Mouse (Mus musculus) embryonic facial prominence, embryonic 12.5 days (tissue): Measurements from ENCODE around the gene Hdgfl3. TPM values are rescaled to one million over a fixed set of nuclear protein-coding genes. Genes with fewer than 3 reads are reported as not detected.

ENCODE experiments used
- ATAC-seq: fragments of 200-750 bp; cut with Nextera tagmentation; 2 replicates; pipeline ENCODE4 v1.8.0; 2017; ENCODE audit not compliant: insufficient number of reproducible peaks, insufficient read depth, low FRiP score, low TSS enrichment
- H3K27ac ChIP-seq: fragments of 300-500 bp; sonication (generic); 2 replicates; pipeline ENCODE4 v1.5.1; 2016; ENCODE audit warnings: mild to moderate bottlenecking
- H3K27me3 ChIP-seq: fragments of 300-500 bp; sonication (generic); 2 replicates; pipeline ENCODE4 v1.6.1; 2016; ENCODE audit warnings: mild to moderate bottlenecking, moderate library complexity
- H3K36me3 ChIP-seq: fragments of 300-500 bp; sonication (generic); 2 replicates; pipeline ENCODE4 v1.6.1; 2016; ENCODE audit warnings: mild to moderate bottlenecking
- H3K4me1 ChIP-seq: fragments of 300-500 bp; sonication (generic); 2 replicates; pipeline ENCODE4 v1.6.1; 2016
- H3K4me2 ChIP-seq: fragments of 300-500 bp; sonication (generic); replicated peaks from 2 replicates; pipeline ENCODE4 v1.6.1; 2016; ENCODE audit warnings: mild to moderate bottlenecking, moderate library complexity
- H3K4me3 ChIP-seq: fragments of 300-500 bp; sonication (generic); 2 replicates; pipeline ENCODE4 v1.5.1; 2016; ENCODE audit warnings: mild to moderate bottlenecking
- H3K9ac ChIP-seq: fragments of 300-500 bp; sonication (generic); 2 replicates; pipeline ENCODE4 v1.6.1; 2016; ENCODE audit warnings: mild to moderate bottlenecking, moderate library complexity
- H3K9me3 ChIP-seq: fragments of 300-500 bp; sonication (generic); 2 replicates; pipeline ENCODE4 v1.6.1; 2016; ENCODE audit warnings: mild to moderate bottlenecking, moderate library complexity
- WGBS: fragments of 180-500 bp; shearing (Covaris S2); methylation state at CpG from one replicate; pipeline ENCODE4 v1.1.7; 2016; 5-methylcytosine and 5-hydroxymethylcytosine counted together
- polyA plus RNA-seq: library from polyadenylated mRNA; unstranded; fragments of >200 nt; fragmentation: Nextera tagmentation; extraction: Ambion mirVana; gene quantifications from 2 replicates; pipeline ENCODE4 v1.2.1, GENCODE M21; 2016

Hdgfl3 gene
- polyA plus RNA-seq: 34.7 and 35.7 TPM in 2 replicates

DNA sequence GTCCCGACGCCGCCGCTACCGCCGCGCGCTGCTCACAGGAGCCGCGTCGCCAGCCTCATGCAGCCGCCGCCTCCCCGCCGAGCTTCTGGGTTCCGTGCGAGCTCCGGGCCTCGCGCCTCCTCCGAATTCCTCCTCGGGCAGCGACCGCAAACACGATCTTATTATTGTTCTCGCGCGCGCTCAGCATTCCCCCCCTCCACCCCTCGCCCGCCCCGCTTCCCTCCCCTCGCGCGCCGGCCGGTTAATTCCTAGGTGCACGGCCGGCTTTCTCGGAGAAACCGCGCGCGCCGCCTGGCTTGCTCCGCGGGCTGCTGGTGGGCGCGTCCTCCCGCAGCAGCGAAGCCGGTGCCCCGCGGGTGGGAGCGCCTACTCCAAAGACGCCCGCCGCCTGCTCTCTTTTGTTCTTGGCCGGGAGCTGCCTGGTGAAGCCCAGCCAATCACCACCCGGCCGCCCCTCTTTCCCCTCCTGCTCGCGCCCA lies at the start of gene Hdgfl3:
Gene Hdgfl3, minus strand, starts transcription at position 207 of the 479 bp plus-strand sequence.
- Histone ChIP-seq H3K4me3 (peak within 1 kb of the TSS; percentile 89), H3K27me3 (no peaks in the 10 kb centered on the region), H3K36me3 (no peaks in the 10 kb centered on the region), H3K4me1 (peaks cover 22% of the 10 kb centered on the region; the same call in 1 of the 2 replicates), H3K27ac (peak within 1 kb of the TSS; percentile 95), H3K9me3 (no peaks in the 10 kb centered on the region), H3K4me2 (peak within 1 kb of the TSS; percentile 78), H3K9ac (peak within 1 kb of the TSS; percentile 94)
- peak; percentile 71 for ATAC-seq
- WGBS: under 1% methylated on average over 59 of the region's 63 CpGs

DNA sequence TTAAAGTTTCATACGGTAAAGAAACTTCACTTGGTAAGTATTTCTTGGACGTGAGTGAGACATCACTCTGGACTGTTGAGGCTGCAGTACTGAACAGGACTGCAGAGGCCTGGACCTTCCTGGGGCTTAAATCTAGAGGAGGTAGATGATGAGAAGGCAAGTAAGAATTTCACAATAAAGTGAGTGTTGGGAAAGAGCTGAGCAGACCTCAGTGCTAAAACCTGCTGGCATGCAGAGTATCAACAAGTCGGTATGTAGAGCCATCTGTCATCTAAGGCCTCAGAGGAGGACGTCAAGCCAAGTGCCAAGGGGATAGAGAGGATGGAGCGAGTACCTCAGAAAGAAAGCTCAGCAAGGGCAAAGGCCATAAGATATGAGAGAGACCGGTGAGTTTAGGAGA lies 49.4 kb upstream of the Hdgfl3 start:
- 77% methylated on average over 6 of the region's 6 CpGs for WGBS

DNA sequence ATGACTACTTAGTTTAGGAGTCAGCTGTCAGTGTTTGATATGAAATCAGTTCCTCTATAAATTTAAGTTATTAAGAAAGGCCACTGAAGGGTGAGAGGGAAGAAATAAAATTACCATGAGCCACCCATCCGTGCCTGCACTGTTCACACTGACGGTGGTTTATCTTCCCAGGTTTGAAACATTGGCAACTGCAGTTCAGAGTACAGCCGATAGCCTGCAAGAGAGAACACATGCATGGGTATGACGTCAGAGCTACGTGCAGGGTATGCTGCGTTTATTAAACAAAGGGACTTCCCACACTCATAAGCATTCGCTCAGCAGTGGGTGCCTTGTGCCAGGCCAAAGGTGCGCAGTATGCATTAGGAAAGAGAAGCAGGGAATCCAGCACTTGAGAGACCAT lies 44.0 kb upstream of the Hdgfl3 start:
- no peaks in the 10 kb centered on the region for H3K9me3 ChIP-seq
- no peaks in the 10 kb centered on the region for H3K27me3 ChIP-seq
- H3K9ac ChIP-seq: no peak overlapping the region
- no peak for ATAC-seq
- no peak overlapping the region for H3K4me3 ChIP-seq
- no peak overlapping the region for H3K27ac ChIP-seq
- WGBS: 82% methylated on average over 8 of the region's 8 CpGs
- no peaks in the 10 kb centered on the region for H3K36me3 ChIP-seq
- H3K4me1 ChIP-seq: no peaks in the 10 kb centered on the region
- H3K4me2 ChIP-seq: no peak overlapping the region

More for the DNA sequence above, 49.4 kb upstream of the Hdgfl3 start:
- no peak overlapping the region for H3K4me2 ChIP-seq
- ATAC-seq: no peak
- no peaks in the 10 kb centered on the region for H3K9me3 ChIP-seq
- H3K27me3 ChIP-seq: peaks cover 7% of the 10 kb centered on the region
- H3K4me3 ChIP-seq: no peak overlapping the region
- H3K36me3 ChIP-seq: no peaks in the 10 kb centered on the region
- no peaks in the 10 kb centered on the region for H3K4me1 ChIP-seq
- H3K27ac ChIP-seq: no peak overlapping the region
- no peak overlapping the region for H3K9ac ChIP-seq

DNA sequence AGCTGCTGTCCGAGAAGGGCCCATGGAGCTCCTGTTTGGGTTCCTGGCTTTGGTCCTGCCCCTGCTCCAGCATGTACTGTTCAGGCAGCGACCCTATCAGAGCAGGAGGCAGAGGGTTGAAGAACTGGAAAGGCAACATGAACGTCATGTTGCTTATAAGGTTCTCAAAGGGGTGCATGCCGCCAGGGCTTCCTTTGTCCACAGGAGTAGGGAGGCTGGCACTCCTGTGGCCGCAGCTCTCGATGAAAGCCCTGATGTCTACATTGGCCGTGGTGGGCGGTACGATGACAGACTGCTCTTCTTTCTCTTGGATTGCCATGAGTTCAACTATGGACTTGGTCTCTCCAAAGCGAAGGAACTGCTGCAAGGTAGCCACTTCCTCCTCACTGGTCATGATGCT lies 40.3 kb upstream of the Hdgfl3 start:
- no peak overlapping the region for H3K9ac ChIP-seq
- no peaks in the 10 kb centered on the region for H3K9me3 ChIP-seq
- H3K4me1 ChIP-seq: no peaks in the 10 kb centered on the region
- H3K36me3 ChIP-seq: no peaks in the 10 kb centered on the region
- no peak overlapping the region for H3K4me3 ChIP-seq
- no peak for ATAC-seq
- 0 out of 2 replicates have a peak, but pooled peaks cover 3% of the 10 kb centered on the region for H3K27me3 ChIP-seq
- 92% methylated on average over 10 of the region's 10 CpGs for WGBS
- H3K27ac ChIP-seq: no peak overlapping the region
- H3K4me2 ChIP-seq: no peak overlapping the region

DNA sequence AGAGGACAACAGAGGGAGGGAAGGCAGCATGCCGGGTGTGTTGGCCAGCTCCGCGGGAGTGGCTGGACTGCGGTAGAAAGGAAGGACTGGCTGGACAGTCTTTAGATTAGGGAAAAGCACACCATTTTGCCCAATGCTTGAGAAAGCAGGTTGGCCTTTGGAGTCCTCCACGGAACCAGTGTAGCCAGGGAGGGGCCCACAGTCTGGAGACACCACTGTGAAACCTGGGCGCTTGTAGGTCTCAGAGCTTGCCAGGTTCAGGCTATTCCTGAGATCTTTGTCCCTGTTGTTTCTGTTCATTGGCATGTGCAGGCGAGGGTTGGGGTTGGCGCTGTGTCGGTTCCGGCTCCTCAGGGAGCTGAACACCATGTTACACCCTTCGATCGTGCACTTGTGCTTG lies 39.7 kb upstream of the Hdgfl3 start:
- no peaks in the 10 kb centered on the region for H3K4me1 ChIP-seq
- no peak for ATAC-seq
- H3K9ac ChIP-seq: no peak overlapping the region
- no peak overlapping the region for H3K4me3 ChIP-seq
- H3K9me3 ChIP-seq: no peaks in the 10 kb centered on the region
- H3K36me3 ChIP-seq: no peaks in the 10 kb centered on the region
- no peak overlapping the region for H3K4me2 ChIP-seq
- WGBS: 90% methylated on average over 12 of the region's 12 CpGs
- H3K27me3 ChIP-seq: 0 out of 2 replicates have a peak, but pooled peaks cover 3% of the 10 kb centered on the region
- H3K27ac ChIP-seq: no peak overlapping the region

DNA sequence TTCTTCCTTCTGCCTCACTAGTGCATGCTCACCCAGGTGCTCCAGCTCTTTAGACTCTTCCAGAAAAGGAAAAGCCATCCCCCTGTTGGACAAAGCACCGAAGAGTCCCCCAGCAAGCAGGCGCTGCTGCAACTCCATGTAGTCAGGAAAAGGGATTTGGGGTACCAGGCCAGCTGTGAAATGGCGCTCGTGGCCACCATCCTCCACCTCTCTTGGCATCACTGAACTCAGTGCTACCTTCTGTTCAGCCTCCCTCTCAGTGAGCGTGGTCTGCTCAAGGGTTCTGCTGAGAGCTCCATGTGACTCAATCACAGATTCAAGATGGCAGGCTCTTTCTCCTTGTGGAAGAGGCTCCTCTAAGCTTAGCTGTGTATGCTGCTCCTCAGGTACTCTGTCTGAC lies 39.1 kb upstream of the Hdgfl3 start:
- Histone ChIP-seq H3K9me3 (no peaks in the 10 kb centered on the region), H3K27ac (no peak overlapping the region), H3K4me2 (no peak overlapping the region), H3K27me3 (0 out of 2 replicates have a peak, but pooled peaks cover 3% of the 10 kb centered on the region), H3K9ac (no peak overlapping the region), H3K4me1 (no peaks in the 10 kb centered on the region), H3K36me3 (no peaks in the 10 kb centered on the region), H3K4me3 (no peak overlapping the region)
- 94% methylated on average over 5 of the region's 5 CpGs for WGBS
- ATAC-seq: no peak

DNA sequence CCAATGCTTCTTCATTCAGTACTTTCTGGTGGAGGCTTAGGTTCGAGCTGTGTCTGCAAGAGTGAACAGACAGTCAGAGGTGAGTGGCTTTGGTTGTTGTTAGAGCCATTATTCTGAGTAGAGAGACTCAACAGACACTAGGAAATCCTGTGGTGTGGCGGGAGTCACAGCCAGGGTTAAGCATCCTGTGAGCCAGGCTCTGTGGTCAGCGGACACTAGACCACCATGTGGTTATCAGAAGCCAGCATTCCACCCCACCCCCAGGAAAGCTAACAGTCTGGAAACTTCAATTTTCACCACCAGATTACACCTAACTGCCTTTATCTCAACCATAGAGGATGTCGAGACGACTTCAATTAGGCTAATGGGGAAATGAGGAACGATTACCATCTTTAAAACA lies 34.7 kb upstream of the Hdgfl3 start:
- Histone ChIP-seq H3K36me3 (no peaks in the 10 kb centered on the region), H3K27ac (no peak overlapping the region), H3K9ac (no peak overlapping the region), H3K4me3 (no peak overlapping the region), H3K27me3 (0 out of 2 replicates have a peak, but pooled peaks cover 3% of the 10 kb centered on the region), H3K9me3 (no peaks in the 10 kb centered on the region), H3K4me1 (no peaks in the 10 kb centered on the region), H3K4me2 (no peak overlapping the region)
- ATAC-seq: no peak
- WGBS: 72% methylated on average over 6 of the region's 6 CpGs

DNA sequence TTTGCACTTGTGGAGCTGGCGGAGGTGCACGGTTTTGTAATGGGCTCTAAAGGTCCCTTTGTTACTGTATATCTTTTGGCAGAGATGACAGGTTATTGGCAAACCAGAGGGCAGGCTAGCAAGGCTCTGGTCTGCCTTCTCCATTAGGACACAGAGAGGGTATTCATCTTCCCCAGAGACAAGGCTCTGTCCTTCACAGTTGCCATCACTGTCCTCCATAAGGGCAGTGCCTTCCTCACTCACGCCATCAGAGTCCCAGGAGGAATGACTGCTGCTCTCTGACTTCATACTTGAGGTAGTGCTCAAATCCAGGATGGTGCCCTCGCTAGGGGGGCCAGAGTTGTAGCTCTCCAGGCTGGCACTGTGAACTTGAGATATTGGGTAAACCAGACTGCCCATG lies 34.2 kb upstream of the Hdgfl3 start:
- no peak overlapping the region for H3K4me3 ChIP-seq
- no peaks in the 10 kb centered on the region for H3K4me1 ChIP-seq
- WGBS: 88% methylated on average over 4 of the region's 4 CpGs
- 0 out of 2 replicates have a peak, but pooled peaks cover 3% of the 10 kb centered on the region for H3K27me3 ChIP-seq
- no peak overlapping the region for H3K27ac ChIP-seq
- ATAC-seq: no peak
- H3K4me2 ChIP-seq: no peak overlapping the region
- H3K9me3 ChIP-seq: no peaks in the 10 kb centered on the region
- no peak overlapping the region for H3K9ac ChIP-seq
- no peaks in the 10 kb centered on the region for H3K36me3 ChIP-seq

DNA sequence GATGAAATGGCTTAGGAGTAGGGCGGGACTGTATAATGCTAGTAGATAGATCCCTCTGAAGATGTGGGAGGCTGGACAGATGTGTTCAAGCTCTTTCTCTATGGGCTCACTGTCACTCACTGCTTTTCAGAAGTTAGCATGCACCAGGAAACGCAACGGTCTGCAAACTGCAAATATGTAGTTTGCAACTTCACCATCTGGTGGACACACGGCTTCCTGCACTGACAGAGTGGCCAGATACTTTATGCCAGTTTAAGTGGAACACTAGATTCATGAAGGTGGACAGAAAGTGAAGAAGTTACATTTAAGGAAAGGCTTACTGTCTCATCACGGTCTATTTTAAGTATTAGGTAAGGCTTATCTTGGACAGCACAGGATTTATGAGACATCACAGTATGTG lies 31.9 kb upstream of the Hdgfl3 start:
- WGBS: 65% methylated on average over 5 of the region's 5 CpGs
- H3K4me1 ChIP-seq: no peaks in the 10 kb centered on the region

DNA sequence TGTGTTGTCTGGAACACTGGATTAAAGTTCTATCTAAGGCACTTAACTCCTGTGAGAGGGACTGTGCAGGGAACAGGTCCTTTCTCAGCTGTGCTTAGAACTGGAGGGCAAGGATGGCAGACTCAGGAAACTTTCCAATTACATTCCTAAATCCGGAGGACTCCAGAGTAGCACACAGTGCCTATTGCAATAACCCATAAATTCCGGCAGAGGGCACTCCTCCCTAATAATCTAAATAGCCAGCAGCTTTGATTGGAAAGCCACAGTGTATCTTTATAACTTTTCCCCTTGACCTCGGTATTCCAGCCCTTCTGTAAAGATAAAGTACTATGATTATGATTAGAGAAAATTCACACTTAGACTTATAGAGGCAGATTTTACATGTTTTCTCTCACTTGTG lies 25.4 kb upstream of the Hdgfl3 start:
- WGBS: 4% methylated on average over 3 of the region's 3 CpGs
- ATAC-seq: no peak

More for the DNA sequence above, 31.9 kb upstream of the Hdgfl3 start:
- Histone ChIP-seq H3K9ac (no peak overlapping the region), H3K9me3 (no peaks in the 10 kb centered on the region), H3K36me3 (no peaks in the 10 kb centered on the region), H3K27me3 (no peaks in the 10 kb centered on the region), H3K27ac (no peak overlapping the region), H3K4me3 (no peak overlapping the region), H3K4me2 (no peak overlapping the region)
- no peak for ATAC-seq

DNA sequence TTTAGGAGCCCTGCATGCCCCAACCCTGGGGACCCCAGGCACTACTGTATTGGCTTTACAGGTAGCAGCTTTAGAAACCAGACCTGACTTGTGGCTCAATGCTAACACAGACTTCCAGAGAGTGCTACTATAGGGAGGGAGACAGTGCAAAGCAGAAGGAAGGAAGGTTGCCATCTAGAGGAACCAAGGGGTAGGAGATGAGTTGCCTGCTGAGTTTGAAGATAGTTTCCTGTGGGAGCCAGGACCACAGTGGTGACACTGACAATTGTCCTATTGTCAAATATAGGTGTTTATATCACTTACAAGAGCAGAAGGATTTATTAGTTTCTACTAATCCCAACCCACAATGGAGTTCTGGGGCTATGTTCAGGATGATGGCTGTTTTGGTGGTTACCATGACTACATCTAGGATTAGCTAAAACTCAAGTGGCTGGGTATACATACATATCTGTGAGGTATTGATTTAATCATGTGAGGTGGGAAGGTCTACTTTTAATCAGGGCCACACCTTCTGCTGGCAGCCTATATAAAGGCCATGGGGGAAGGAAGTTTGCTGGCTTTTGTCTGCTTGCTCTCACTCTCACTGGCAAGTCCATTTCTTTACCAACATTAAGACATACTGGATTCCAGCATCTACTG lies 20.1 kb upstream of the Hdgfl3 start:
- Histone ChIP-seq H3K9me3 (no peaks in the 10 kb centered on the region), H3K4me3 (no peak overlapping the region), H3K27ac (no peak overlapping the region), H3K4me1 (no peaks in the 10 kb centered on the region), H3K36me3 (no peaks in the 10 kb centered on the region), H3K9ac (no peak overlapping the region), H3K27me3 (0 out of 2 replicates have a peak, but pooled peaks cover 8% of the 10 kb centered on the region), H3K4me2 (no peak overlapping the region)
- ATAC-seq: no peak

More for the DNA sequence above, 25.4 kb upstream of the Hdgfl3 start:
- Histone ChIP-seq H3K9ac (no peak overlapping the region), H3K27ac (no peak overlapping the region), H3K36me3 (no peaks in the 10 kb centered on the region), H3K4me1 (no peaks in the 10 kb centered on the region), H3K4me2 (no peak overlapping the region), H3K4me3 (no peak overlapping the region), H3K9me3 (no peaks in the 10 kb centered on the region), H3K27me3 (0 out of 2 replicates have a peak, but pooled peaks cover 6% of the 10 kb centered on the region)

DNA sequence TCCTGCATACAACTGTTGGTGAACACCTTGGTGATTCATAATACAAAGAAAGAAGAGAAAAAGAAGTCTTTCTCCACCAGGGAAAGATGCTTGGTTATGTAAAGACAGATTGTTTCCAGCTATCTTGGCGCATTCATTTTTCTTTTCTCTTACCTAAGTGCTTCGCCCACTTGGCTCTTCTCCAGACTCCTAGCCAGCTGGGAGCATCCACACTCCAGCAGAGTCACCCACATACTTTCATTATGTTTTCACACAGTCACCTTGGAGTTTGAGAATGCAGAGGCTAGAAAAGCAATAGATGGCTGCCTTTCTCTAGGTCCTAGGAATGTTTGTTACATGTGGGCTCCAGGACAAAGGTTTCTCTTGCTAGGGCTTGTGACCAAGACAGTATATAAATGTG lies 16.2 kb upstream of the Hdgfl3 start:
- no peak for ATAC-seq
- Histone ChIP-seq H3K36me3 (no peaks in the 10 kb centered on the region), H3K9me3 (no peaks in the 10 kb centered on the region), H3K9ac (no peak overlapping the region), H3K27ac (no peak overlapping the region), H3K4me3 (no peak overlapping the region), H3K27me3 (0 out of 2 replicates have a peak, but pooled peaks cover 2% of the 10 kb centered on the region), H3K4me1 (no peaks in the 10 kb centered on the region), H3K4me2 (no peak overlapping the region)
- WGBS: 85% methylated on average over 2 of the region's 2 CpGs
